Mouse (Mus musculus) liver, postnatal 0 days (tissue): ENCODE results near the gene Ddx42. TPM values are rescaled to one million over a fixed set of nuclear protein-coding genes. Genes with fewer than 3 reads are reported as not detected.
"Not testable (repeated sequence)": the region's sequence is repeated elsewhere in the genome, so short reads cannot be mapped to it uniquely, and the experiment has no call there.

Experiments
- ATAC-seq: fragments of 200-750 bp; cut with Nextera tagmentation; 2 replicates; pipeline ENCODE4 v1.8.0; 2017; ENCODE audit warnings: mild to moderate bottlenecking, moderate library complexity
- DNase-seq: peaks from one replicate; pipeline ENCODE4 v3.0.0-alpha.2; 2016
- H3K27ac ChIP-seq: fragments of 300-500 bp; sonication (generic); 2 replicates; pipeline ENCODE4 v1.5.1; 2014; ENCODE audit warnings: antibody characterized with exemption, moderate library complexity, mild to moderate bottlenecking, low read depth
- H3K27me3 ChIP-seq: fragments of 300-500 bp; sonication (generic); 2 replicates; pipeline ENCODE4 v1.6.1; 2014; ENCODE audit warnings: low read length, control low read depth, mixed read lengths; ENCODE audit not compliant: insufficient read depth
- H3K36me3 ChIP-seq: fragments of 300-500 bp; sonication (generic); replicated peaks from 2 replicates; pipeline ENCODE4 v1.6.1; 2014; ENCODE audit warnings: mild to moderate bottlenecking, control low read depth, low read length, moderate library complexity, mixed read lengths; ENCODE audit not compliant: insufficient read depth
- H3K4me1 ChIP-seq: fragments of 300-500 bp; sonication (generic); 2 replicates; pipeline ENCODE4 v1.6.1; 2014; ENCODE audit warnings: antibody characterized with exemption, mild to moderate bottlenecking, control low read depth; ENCODE audit not compliant: insufficient read depth
- H3K4me2 ChIP-seq: fragments of 300-500 bp; sonication (generic); 2 replicates; pipeline ENCODE4 v1.6.1; 2014; ENCODE audit warnings: low read depth, mild to moderate bottlenecking, low read length, moderate library complexity, mixed read lengths
- H3K4me3 ChIP-seq: fragments of 300-500 bp; sonication (generic); 2 replicates; pipeline ENCODE4 v1.5.1; 2014; ENCODE audit warnings: low read depth, low read length
- H3K9ac ChIP-seq: fragments of 300-500 bp; sonication (generic); replicated peaks from 2 replicates; pipeline ENCODE4 v1.6.1; 2014; ENCODE audit warnings: mild to moderate bottlenecking, moderate library complexity
- H3K9me3 ChIP-seq: fragments of 300-500 bp; sonication (generic); 2 replicates; pipeline ENCODE4 v1.6.1; 2016; ENCODE audit warnings: mild to moderate bottlenecking, control low read depth, low read length, mixed read lengths
- CTCF ChIP-seq: sonication (generic); IDR thresholded peaks from 2 replicates; pipeline ENCODE4 v1.5.1; 2016; ENCODE audit warnings: antibody characterized with exemption, low read depth
- EP300 ChIP-seq: IDR thresholded peaks from 2 replicates; pipeline ENCODE4 v1.6.1; 2016; ENCODE audit warnings: antibody characterized with exemption, low read depth, mild to moderate bottlenecking
- WGBS: fragments of 180-500 bp; shearing (Covaris S2); extraction: QIAGEN DNeasy Blood & Tissue Kit; methylation state at CpG from one replicate; pipeline ENCODE4 v1.1.7; 2014; ENCODE audit not compliant: insufficient replicate concordance; 5-methylcytosine and 5-hydroxymethylcytosine counted together
- polyA plus RNA-seq: library from polyadenylated mRNA; unstranded; fragments of >200 nt; fragmentation: Nextera tagmentation; extraction: Ambion mirVana; gene quantifications from 2 replicates; pipeline ENCODE4 v1.2.1, GENCODE M21; 2015

Ddx42 gene
- polyA plus RNA-seq, 1 experiment from 2014 or later: 17.8 TPM

GRCm38 (mm10) chr11:106214856-106215255, 1.9 kb upstream of the Ddx42 start:
- peak overlapping the region; percentile 94 for H3K4me3 ChIP-seq
- no peaks in the 10 kb centered on the region for H3K9me3 ChIP-seq
- peaks cover 25% of the 10 kb centered on the region for H3K4me1 ChIP-seq
- no peak for DNase-seq
- WGBS: 80% methylated on average over 5 of the region's 5 CpGs
- no peak for ATAC-seq
- peaks cover 21% of the 10 kb centered on the region for H3K36me3 ChIP-seq
- H3K27ac ChIP-seq: peak overlapping the region; percentile 96
- peak overlapping the region; percentile 96 for H3K9ac ChIP-seq
- peak overlapping the region; percentile 70 for H3K4me2 ChIP-seq
- TF ChIP-seq EP300: no peak
- no peak for TF ChIP-seq CTCF
- H3K27me3 ChIP-seq: no peaks in the 10 kb centered on the region

- Histone ChIP-seq H3K9ac (peak overlapping the region; percentile 96), H3K4me2 (peak overlapping the region; percentile 70), H3K4me3 (peak overlapping the region; percentile 94), H3K27me3 (no peaks in the 10 kb centered on the region), H3K9me3 (no peaks in the 10 kb centered on the region), H3K4me1 (peaks cover 25% of the 10 kb centered on the region), H3K27ac (peak overlapping the region; percentile 96), H3K36me3 (peaks cover 15% of the 10 kb centered on the region)
- TF ChIP-seq EP300 (no peak), CTCF (no peak)
- DNase-seq (no peak), ATAC-seq (no peak)
- 14% methylated on average over 7 of the region's 7 CpGs for WGBS
These were observed 1.3 kb upstream of the Ddx42 start for GRCm38 (mm10) chr11:106215450-106215859.

- peak; percentile 92 for ATAC-seq
- peak within 1 kb of the TSS; percentile 94 for H3K4me3 ChIP-seq
- peaks cover 10% of the 10 kb centered on the region for H3K36me3 ChIP-seq
- WGBS: under 1% methylated on average over 46 of the region's 46 CpGs
- no peaks in the 10 kb centered on the region for H3K27me3 ChIP-seq
- peak; percentile 56 for TF ChIP-seq EP300
- TF ChIP-seq CTCF: no peak
- peaks cover 25% of the 10 kb centered on the region for H3K4me1 ChIP-seq
- peak within 1 kb of the TSS; percentile 96 for H3K27ac ChIP-seq
- DNase-seq: peak; percentile 97
- peak within 1 kb of the TSS; percentile 78 for H3K4me2 ChIP-seq
- peak within 1 kb of the TSS; percentile 96 for H3K9ac ChIP-seq
- no peaks in the 10 kb centered on the region for H3K9me3 ChIP-seq
These were observed 598 bp upstream of the Ddx42 start, which contains the start of gene Ccdc47 for GRCm38 (mm10) chr11:106215927-106216729. Gene Ccdc47, minus strand, starts transcription at chr11:106216344.

- no peak overlapping the region for H3K27ac ChIP-seq
- 75% methylated on average over 3 of the region's 3 CpGs for WGBS
- no peaks in the 10 kb centered on the region for H3K9me3 ChIP-seq
- no peak for ATAC-seq
- peaks cover 19% of the 10 kb centered on the region for H3K4me1 ChIP-seq
- no peak for DNase-seq
- H3K4me2 ChIP-seq: peak overlapping the region; percentile 16; the same call in 1 of the 2 replicates
- no peaks in the 10 kb centered on the region for H3K27me3 ChIP-seq
- H3K4me3 ChIP-seq: no peak overlapping the region
- H3K9ac ChIP-seq: no peak overlapping the region
- no peak for TF ChIP-seq CTCF
- TF ChIP-seq EP300: no peak
- peaks cover 18% of the 10 kb centered on the region for H3K36me3 ChIP-seq
These were observed 3.9 kb downstream of the Ddx42 start for GRCm38 (mm10) chr11:106220603-106221002.

GRCm38 (mm10) chr11:106233978-106234377, 17.3 kb downstream of the Ddx42 start:
- 76% methylated on average over 8 of the region's 8 CpGs for WGBS

GRCm38 (mm10) chr11:106246834-106247233, 30.1 kb downstream of the Ddx42 start:
- no peak overlapping the region for H3K4me2 ChIP-seq
- no peaks in the 10 kb centered on the region for H3K9me3 ChIP-seq
- H3K27me3 ChIP-seq: no peaks in the 10 kb centered on the region
- ATAC-seq (no peak), DNase-seq (no peak)
- H3K9ac ChIP-seq: no peak overlapping the region
- no peaks in the 10 kb centered on the region for H3K4me1 ChIP-seq
- WGBS: 88% methylated on average over 1 of the region's 1 CpGs
- peaks cover 93% of the 10 kb centered on the region for H3K36me3 ChIP-seq
- no peak overlapping the region for H3K27ac ChIP-seq
- no peak overlapping the region for H3K4me3 ChIP-seq
- TF ChIP-seq CTCF: peak; percentile 63
- no peak for TF ChIP-seq EP300

More at GRCm38 (mm10) chr11:106233978-106234377, 17.3 kb downstream of the Ddx42 start:
- H3K9ac ChIP-seq, H3K4me1 ChIP-seq, DNase-seq, H3K4me3 ChIP-seq, ATAC-seq, H3K27me3 ChIP-seq, H3K4me2 ChIP-seq, H3K9me3 ChIP-seq, H3K27ac ChIP-seq: not testable (repeated sequence)
- peaks cover 65% of the 10 kb centered on the region for H3K36me3 ChIP-seq
- TF ChIP-seq CTCF: peak; percentile 50
